Mouse (Mus musculus) heart, adult 2 months (tissue): ENCODE results near the gene Cyth3.
A peak's percentile ranks its signal among the peaks of the same experiment; 100 is the strongest.

ENCODE experiments used
- CTCF ChIP-seq: fragments of 200-600 bp; IDR thresholded peaks from 2 replicates; pipeline ENCODE4 v1.8.1; 2022; ENCODE audit warnings: antibody characterized with exemption, mild to moderate bottlenecking, moderate library complexity
- EP300 ChIP-seq: fragments of 200-500 bp; IDR thresholded peaks from 2 replicates; pipeline ENCODE4 v1.6.1; 2011; ENCODE audit warnings: low read depth, low read length, control low read depth; ENCODE audit not compliant: insufficient read depth
- POLR2A ChIP-seq: fragments of 200-500 bp; IDR thresholded peaks from 2 replicates; pipeline ENCODE4 v1.6.1; 2011; ENCODE audit warnings: mild to moderate bottlenecking, low read depth, low read length, control low read depth; ENCODE audit not compliant: insufficient read depth

- TF ChIP-seq CTCF, result peak; percentile 65
- no peak for TF ChIP-seq POLR2A
- no peak for TF ChIP-seq EP300
Observed at GRCm38 (mm10) chr5:143630214-143630613, 8.0 kb downstream of the Cyth3 start.
